Mouse (Mus musculus): ENCODE data around the gene Hsf2bp.

DNA sequence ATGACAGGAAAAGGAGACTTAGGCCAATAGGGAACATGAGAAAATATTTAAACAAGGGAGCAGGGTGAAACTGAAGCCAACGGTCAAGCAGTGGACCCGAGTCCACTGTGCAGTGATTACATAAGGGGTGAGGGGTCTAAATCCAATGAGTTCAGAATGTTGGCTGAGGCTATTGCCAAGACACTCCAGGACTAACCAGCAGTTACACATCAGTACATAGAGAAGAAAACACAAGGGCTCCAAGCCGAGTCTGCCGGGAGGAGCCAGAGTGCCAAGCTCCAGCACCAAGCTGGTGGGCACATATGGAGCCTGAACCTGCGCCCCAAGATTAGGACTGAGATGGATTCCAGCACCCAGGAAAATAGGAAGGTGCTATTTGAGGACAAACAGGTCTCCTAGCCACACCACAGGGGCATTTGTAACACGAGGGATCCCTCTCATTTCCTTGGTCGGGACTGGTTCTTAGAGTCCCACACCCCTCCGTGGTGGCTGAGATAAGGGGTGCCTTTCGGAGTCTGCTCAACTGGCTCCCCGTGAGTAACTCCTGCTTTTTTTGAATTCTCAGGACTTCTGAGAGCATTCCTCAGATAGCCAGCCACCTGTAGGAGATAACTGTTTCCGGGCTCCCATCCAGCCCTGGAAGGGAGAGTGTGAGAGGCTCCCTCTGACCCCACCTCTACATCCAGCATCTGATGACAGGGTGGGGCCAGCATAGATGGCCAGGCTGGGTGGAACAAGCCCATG, 134.5 kb downstream of the Hsf2bp start:
- TF ChIP-seq POLR2A (IDR thresholded peaks at IDR 0.05; ENCODE audit: insufficient read depth, low read depth, low read length) (no peak), CTCF (IDR thresholded peaks at IDR 0.05) (no peak), EP300 (IDR thresholded peaks at IDR 0.05; ENCODE audit: insufficient read depth, low read depth, low read length) (no peak)
